Mouse (Mus musculus): Measurements from ENCODE around the gene Zfp606. TPM values are rescaled to one million over a fixed set of nuclear protein-coding genes. Genes with fewer than 3 reads are reported as not detected.

Zfp606 gene
- total RNA-seq (2023), result 3.8 TPM

DNA sequence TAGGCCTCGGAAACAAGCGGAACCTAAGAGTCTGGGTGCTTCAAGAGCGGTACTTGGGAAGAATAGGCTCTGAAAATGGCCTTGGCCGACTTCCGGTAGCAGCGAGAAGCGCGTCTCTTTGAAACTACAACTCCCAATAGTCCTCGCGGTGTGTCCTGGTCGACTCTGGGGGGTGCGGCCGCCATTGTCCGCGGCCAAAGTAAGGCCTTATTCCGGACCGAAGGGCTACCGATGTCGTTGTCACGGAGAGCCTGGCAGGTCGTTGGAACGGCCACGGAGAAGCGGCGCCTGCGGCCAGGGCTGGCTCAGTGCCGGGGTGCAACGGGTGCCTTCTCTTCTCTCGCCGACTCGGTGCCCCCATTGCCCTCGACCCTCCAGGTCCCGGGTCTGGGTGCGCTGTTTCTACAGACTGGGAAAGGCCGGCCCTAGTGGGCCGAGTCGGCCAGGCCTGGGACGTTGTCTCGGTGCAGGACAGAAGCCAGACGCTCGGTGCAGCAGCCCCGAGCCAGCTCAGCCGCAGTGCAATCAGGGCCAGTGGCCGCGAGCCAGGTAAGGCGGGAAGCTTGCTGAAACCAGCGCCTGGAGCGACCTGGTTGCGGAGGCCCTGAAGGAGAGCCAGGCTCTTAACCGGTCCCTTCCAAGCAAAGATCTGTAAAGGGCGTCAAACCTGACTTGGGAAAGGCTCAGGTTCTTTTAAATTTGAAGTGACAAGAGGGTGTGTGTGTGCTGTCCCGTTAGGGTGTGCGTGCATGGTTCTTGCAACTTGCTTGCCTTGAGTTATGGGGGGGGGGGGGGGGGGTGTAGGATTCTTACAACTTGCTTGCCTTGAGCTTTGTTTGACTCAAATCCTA is at the start of gene Zfp606:
Gene Zfp606, plus strand, starts transcription at position 136 of the 851 bp plus-strand sequence.

GRCm38 (mm10) chr7:12512217-12512616 is 34.1 kb downstream of the Zfp606 start, which contains the start of gene 2900092C05Rik:
Gene 2900092C05Rik, plus strand, starts transcription at chr7:12512517.

Other genes with a start within 250 kb of the Zfp606 start
- not detected for gene Vmn1r81, start 210.0 kb upstream of the Zfp606 start, total RNA-seq (2023)
- gene Vmn1r82, start 177.9 kb upstream of the Zfp606 start, total RNA-seq (2023), result not detected
- gene Vmn1r83, start 148.8 kb upstream of the Zfp606 start, total RNA-seq (2023), result not detected
- not detected for gene Vmn1r84, start 109.0 kb upstream of the Zfp606 start, total RNA-seq (2023)
- 1.6 TPM for gene Zfp551, start 55.5 kb upstream of the Zfp606 start, total RNA-seq (2023)
- gene 2900092C05Rik, start 34.2 kb downstream of the Zfp606 start, total RNA-seq (2023), result not detected
- 0.03 TPM for gene Vmn2r53, start 130.5 kb downstream of the Zfp606 start, total RNA-seq (2023)
- gene Vmn2r54, start 162.0 kb downstream of the Zfp606 start, total RNA-seq (2023), result not detected
- not detected for gene Vmn2r55, start 206.7 kb downstream of the Zfp606 start, total RNA-seq (2023)